Mouse (Mus musculus): ENCODE measurements around the gene Olfr129. TPM values are rescaled to one million over a fixed set of nuclear protein-coding genes. Genes with fewer than 3 reads are reported as not detected.

Olfr129 gene
- polyA plus RNA-seq (2012; rRNA removed), result not detected in 2 replicates

GRCm38 (mm10) chr17:38059979-38060378 is at the start of gene Olfr129:
Gene Olfr129, minus strand, starts transcription at chr17:38060079.
- WGBS, result 65% methylated on average over 1 of the region's 1 CpGs

GRCm38 (mm10) chr17:38088593-38088992 is 28.7 kb upstream of the Olfr129 start, which contains the start of gene Olfr131:
Gene Olfr131, minus strand, starts transcription at chr17:38088693.
- TF ChIP-seq POLR2A (IDR thresholded peaks at IDR 0.05; ENCODE audit: low read depth, low read length) (no peak), CTCF (IDR thresholded peaks at IDR 0.05; ENCODE audit: extremely low read depth, insufficient read depth, insufficient read length, insufficient replicate concordance) (no peak)
- no peaks in the 10 kb centered on the region for H3K36me3 ChIP-seq (ENCODE audit: control insufficient read depth, insufficient read depth, low read length)
- H3K4me3 ChIP-seq (ENCODE audit: extremely low read depth, insufficient read depth, insufficient read length), result no peak within 1 kb of the TSS; the same call in 1 of the 2 replicates
- no peaks in the 10 kb centered on the region for H3K27me3 ChIP-seq (ENCODE audit: control insufficient read depth, insufficient read depth, low read length)
- DNase-seq (ENCODE audit: low read depth in 1 of 2, low spot score in 2 of 2), result no peak
- no peak within 1 kb of the TSS for H3K27ac ChIP-seq (ENCODE audit: insufficient read depth, low read length)
- no peaks in the 10 kb centered on the region for H3K4me1 ChIP-seq (ENCODE audit: control insufficient read depth, insufficient read depth, insufficient read length)

More at GRCm38 (mm10) chr17:38059979-38060378, at the start of gene Olfr129:
- H3K4me3 ChIP-seq (ENCODE audit: extremely low read depth, insufficient read depth, insufficient read length), result no peak within 1 kb of the TSS
- H3K4me1 ChIP-seq (ENCODE audit: control insufficient read depth, insufficient read depth, insufficient read length), result no peaks in the 10 kb centered on the region
- no peaks in the 10 kb centered on the region for H3K36me3 ChIP-seq (ENCODE audit: control insufficient read depth, insufficient read depth, low read length)
- DNase-seq (ENCODE audit: low read depth in 1 of 2, low spot score in 2 of 2), result no peak
- H3K27ac ChIP-seq (ENCODE audit: insufficient read depth, low read length), result no peak within 1 kb of the TSS
- TF ChIP-seq POLR2A (IDR thresholded peaks at IDR 0.05; ENCODE audit: low read depth, low read length) (no peak), CTCF (IDR thresholded peaks at IDR 0.05; ENCODE audit: extremely low read depth, insufficient read depth, insufficient read length, insufficient replicate concordance) (no peak)
- no peaks in the 10 kb centered on the region for H3K27me3 ChIP-seq (ENCODE audit: control insufficient read depth, insufficient read depth, low read length)

GRCm38 (mm10) chr17:38082364-38082763 is 22.5 kb upstream of the Olfr129 start:
- no peak for DNase-seq (ENCODE audit: low read depth in 1 of 2, low spot score in 2 of 2)
- no peak overlapping the region for H3K4me3 ChIP-seq (ENCODE audit: extremely low read depth, insufficient read depth, insufficient read length)
- H3K36me3 ChIP-seq (ENCODE audit: control insufficient read depth, insufficient read depth, low read length), result no peaks in the 10 kb centered on the region
- no peak for TF ChIP-seq CTCF (IDR thresholded peaks at IDR 0.05; ENCODE audit: extremely low read depth, insufficient read depth, insufficient read length, insufficient replicate concordance)
- no peak for TF ChIP-seq POLR2A (IDR thresholded peaks at IDR 0.05; ENCODE audit: low read depth, low read length)
- WGBS, result 85% methylated on average over 4 of the region's 4 CpGs
- no peak overlapping the region for H3K27ac ChIP-seq (ENCODE audit: insufficient read depth, low read length)
- no peaks in the 10 kb centered on the region for H3K27me3 ChIP-seq (ENCODE audit: control insufficient read depth, insufficient read depth, low read length)
- no peaks in the 10 kb centered on the region for H3K4me1 ChIP-seq (ENCODE audit: control insufficient read depth, insufficient read depth, insufficient read length)

GRCm38 (mm10) chr17:38063621-38064020 is 3.7 kb upstream of the Olfr129 start, which contains the start of gene Olfr130:
Gene Olfr130, plus strand, starts transcription at chr17:38063921.
- 82% methylated on average over 1 of the region's 1 CpGs for WGBS
- H3K4me1 ChIP-seq (ENCODE audit: control insufficient read depth, insufficient read depth, insufficient read length), result no peaks in the 10 kb centered on the region

GRCm38 (mm10) chr17:38026297-38026696 is 33.6 kb downstream of the Olfr129 start:
- Histone ChIP-seq H3K36me3 (ENCODE audit: control insufficient read depth, insufficient read depth, low read length) (no peaks in the 10 kb centered on the region), H3K27me3 (ENCODE audit: control insufficient read depth, insufficient read depth, low read length) (no peaks in the 10 kb centered on the region), H3K27ac (ENCODE audit: insufficient read depth, low read length) (no peak overlapping the region), H3K4me3 (ENCODE audit: extremely low read depth, insufficient read depth, insufficient read length) (no peak overlapping the region), H3K4me1 (ENCODE audit: control insufficient read depth, insufficient read depth, insufficient read length) (no peaks in the 10 kb centered on the region)
- TF ChIP-seq CTCF (IDR thresholded peaks at IDR 0.05; ENCODE audit: extremely low read depth, insufficient read depth, insufficient read length, insufficient replicate concordance), result no peak
- TF ChIP-seq POLR2A (IDR thresholded peaks at IDR 0.05; ENCODE audit: low read depth, low read length), result no peak
- no peak for DNase-seq (ENCODE audit: low read depth in 1 of 2, low spot score in 2 of 2)
- 44% methylated on average over 5 of the region's 5 CpGs for WGBS

More at GRCm38 (mm10) chr17:38063621-38064020, 3.7 kb upstream of the Olfr129 start, which contains the start of gene Olfr130:
- no peaks in the 10 kb centered on the region for H3K36me3 ChIP-seq (ENCODE audit: control insufficient read depth, insufficient read depth, low read length)
- H3K4me3 ChIP-seq (ENCODE audit: extremely low read depth, insufficient read depth, insufficient read length), result no peak within 1 kb of the TSS
- no peak for TF ChIP-seq POLR2A (IDR thresholded peaks at IDR 0.05; ENCODE audit: low read depth, low read length)
- TF ChIP-seq CTCF (IDR thresholded peaks at IDR 0.05; ENCODE audit: extremely low read depth, insufficient read depth, insufficient read length, insufficient replicate concordance), result no peak
- no peak within 1 kb of the TSS for H3K27ac ChIP-seq (ENCODE audit: insufficient read depth, low read length)
- DNase-seq (ENCODE audit: low read depth in 1 of 2, low spot score in 2 of 2), result no peak
- H3K27me3 ChIP-seq (ENCODE audit: control insufficient read depth, insufficient read depth, low read length), result no peaks in the 10 kb centered on the region

- Histone ChIP-seq H3K36me3 (ENCODE audit: control insufficient read depth, insufficient read depth, low read length) (no peaks in the 10 kb centered on the region), H3K4me1 (ENCODE audit: control insufficient read depth, insufficient read depth, insufficient read length) (no peaks in the 10 kb centered on the region), H3K27ac (ENCODE audit: insufficient read depth, low read length) (no peak overlapping the region), H3K27me3 (ENCODE audit: control insufficient read depth, insufficient read depth, low read length) (no peaks in the 10 kb centered on the region), H3K4me3 (ENCODE audit: extremely low read depth, insufficient read depth, insufficient read length) (no peak overlapping the region)
- TF ChIP-seq CTCF (IDR thresholded peaks at IDR 0.05; ENCODE audit: extremely low read depth, insufficient read depth, insufficient read length, insufficient replicate concordance), result no peak
- TF ChIP-seq POLR2A (IDR thresholded peaks at IDR 0.05; ENCODE audit: low read depth, low read length), result no peak
- WGBS, result 77% methylated on average over 2 of the region's 2 CpGs
- no peak for DNase-seq (ENCODE audit: low read depth in 1 of 2, low spot score in 2 of 2)
Observed at GRCm38 (mm10) chr17:38016341-38016740, 43.5 kb downstream of the Olfr129 start.

- Histone ChIP-seq H3K4me3 (ENCODE audit: extremely low read depth, insufficient read depth, insufficient read length) (no peak overlapping the region), H3K36me3 (ENCODE audit: control insufficient read depth, insufficient read depth, low read length) (no peaks in the 10 kb centered on the region), H3K4me1 (ENCODE audit: control insufficient read depth, insufficient read depth, insufficient read length) (no peaks in the 10 kb centered on the region), H3K27me3 (ENCODE audit: control insufficient read depth, insufficient read depth, low read length) (no peaks in the 10 kb centered on the region), H3K27ac (ENCODE audit: insufficient read depth, low read length) (no peak overlapping the region)
- TF ChIP-seq CTCF (IDR thresholded peaks at IDR 0.05; ENCODE audit: extremely low read depth, insufficient read depth, insufficient read length, insufficient replicate concordance) (no peak), POLR2A (IDR thresholded peaks at IDR 0.05; ENCODE audit: low read depth, low read length) (no peak)
- no peak for DNase-seq (ENCODE audit: low read depth in 1 of 2, low spot score in 2 of 2)
- 51% methylated on average over 2 of the region's 2 CpGs for WGBS
Observed at GRCm38 (mm10) chr17:38004996-38005395, 54.9 kb downstream of the Olfr129 start.

Other genes with a start within 250 kb of the Olfr129 start
- gene Olfr125, start 227.1 kb downstream of the Olfr129 start, polyA plus RNA-seq (2012; rRNA removed), result not detected in 2 replicates
- not detected in 2 replicates for gene Olfr126, start 212.6 kb downstream of the Olfr129 start, polyA plus RNA-seq (2012; rRNA removed)
- gene Olfr127, start 159.6 kb downstream of the Olfr129 start, polyA plus RNA-seq (2012; rRNA removed), result not detected in 2 replicates
- not detected in 2 replicates for gene Olfr128, start 139.5 kb downstream of the Olfr129 start, polyA plus RNA-seq (2012; rRNA removed)
- gene Olfr761, start 107.0 kb downstream of the Olfr129 start, polyA plus RNA-seq (2012; rRNA removed), result not detected in 2 replicates
- not detected in 2 replicates for gene Olfr130, start 3.8 kb upstream of the Olfr129 start, polyA plus RNA-seq (2012; rRNA removed)
- gene Olfr131, start 28.6 kb upstream of the Olfr129 start, polyA plus RNA-seq (2012; rRNA removed), result not detected in 2 replicates
- not detected in 2 replicates for gene Olfr132, start 74.4 kb upstream of the Olfr129 start, polyA plus RNA-seq (2012; rRNA removed)
- not detected in 2 replicates for gene Olfr133, start 85.2 kb upstream of the Olfr129 start, polyA plus RNA-seq (2012; rRNA removed)
- not detected in 2 replicates for gene Olfr134, start 111.3 kb upstream of the Olfr129 start, polyA plus RNA-seq (2012; rRNA removed)
- not detected in 2 replicates for gene Olfr135, start 144.3 kb upstream of the Olfr129 start, polyA plus RNA-seq (2012; rRNA removed)
- gene Olfr138, start 201.0 kb upstream of the Olfr129 start, polyA plus RNA-seq (2012; rRNA removed), result not detected in 2 replicates
- not detected in 2 replicates for gene Olfr137, start 247.5 kb upstream of the Olfr129 start, polyA plus RNA-seq (2012; rRNA removed)